Mouse (Mus musculus): Measurements from ENCODE around the gene Slc9a7. TPM values are rescaled to one million over a fixed set of nuclear protein-coding genes. Genes with fewer than 3 reads are reported as not detected.
A peak's percentile ranks its signal among the peaks of the same experiment; 100 is the strongest.

Slc9a7 gene
- polyA plus RNA-seq, 1 experiment from 2014 or later, result 0.48 TPM

- Histone ChIP-seq H3K36me3 (ENCODE audit: control insufficient read depth, insufficient read depth, low read length) (no peaks in the 10 kb centered on the region), H3K9ac (ENCODE audit: low read depth, low read length) (no peak overlapping the region), H3K4me1 (replicated peaks; ENCODE audit: control insufficient read depth, insufficient read depth, low read length) (no peaks in the 10 kb centered on the region), H3K4me2 (no peak overlapping the region), H3K9me3 (ENCODE audit: control insufficient read depth, low read length) (no peaks in the 10 kb centered on the region), H3K27ac (ENCODE audit: low read depth, low read length) (no peak overlapping the region), H3K4me3 (ENCODE audit: low read depth, low read length) (no peak overlapping the region), H3K27me3 (replicated peaks; ENCODE audit: control insufficient read depth, insufficient read depth, low read length) (no peaks in the 10 kb centered on the region)
- ATAC-seq (replicated peaks; ENCODE audit: low FRiP score) (no peak), DNase-seq (ENCODE audit: low spot score) (no peak)
- WGBS, result 63% methylated on average over 1 of the region's 1 CpGs
Measured at GRCm38 (mm10) chrX:20176792-20177191, 114.8 kb downstream of the Slc9a7 start.

GRCm38 (mm10) chrX:20168430-20168829 lies 123.2 kb downstream of the Slc9a7 start:
- Histone ChIP-seq H3K4me2 (no peak overlapping the region), H3K9me3 (ENCODE audit: control insufficient read depth, low read length) (no peaks in the 10 kb centered on the region), H3K9ac (ENCODE audit: low read depth, low read length) (no peak overlapping the region), H3K4me3 (ENCODE audit: low read depth, low read length) (no peak overlapping the region), H3K4me1 (replicated peaks; ENCODE audit: control insufficient read depth, insufficient read depth, low read length) (no peaks in the 10 kb centered on the region), H3K27me3 (replicated peaks; ENCODE audit: control insufficient read depth, insufficient read depth, low read length) (no peaks in the 10 kb centered on the region), H3K36me3 (ENCODE audit: control insufficient read depth, insufficient read depth, low read length) (no peaks in the 10 kb centered on the region), H3K27ac (ENCODE audit: low read depth, low read length) (no peak overlapping the region)
- ATAC-seq (replicated peaks; ENCODE audit: low FRiP score) (no peak), DNase-seq (ENCODE audit: low spot score) (no peak)

- WGBS, result 59% methylated on average over 3 of the region's 3 CpGs
- ATAC-seq (replicated peaks; ENCODE audit: low FRiP score) (no peak), DNase-seq (ENCODE audit: low spot score) (no peak)
- Histone ChIP-seq H3K27ac (ENCODE audit: low read depth, low read length) (no peak overlapping the region), H3K4me3 (ENCODE audit: low read depth, low read length) (no peak overlapping the region), H3K4me1 (replicated peaks; ENCODE audit: control insufficient read depth, insufficient read depth, low read length) (no peaks in the 10 kb centered on the region), H3K9ac (ENCODE audit: low read depth, low read length) (no peak overlapping the region), H3K4me2 (no peak overlapping the region), H3K36me3 (ENCODE audit: control insufficient read depth, insufficient read depth, low read length) (no peaks in the 10 kb centered on the region), H3K9me3 (ENCODE audit: control insufficient read depth, low read length) (no peaks in the 10 kb centered on the region), H3K27me3 (replicated peaks; ENCODE audit: control insufficient read depth, insufficient read depth, low read length) (no peaks in the 10 kb centered on the region)
Measured at GRCm38 (mm10) chrX:20164984-20165383, 126.6 kb downstream of the Slc9a7 start.

GRCm38 (mm10) chrX:20162322-20162711 lies 129.3 kb downstream of the Slc9a7 start:
- no peaks in the 10 kb centered on the region for H3K4me1 ChIP-seq (replicated peaks; ENCODE audit: control insufficient read depth, insufficient read depth, low read length)
- H3K36me3 ChIP-seq (ENCODE audit: control insufficient read depth, insufficient read depth, low read length), result no peaks in the 10 kb centered on the region
- ATAC-seq (replicated peaks; ENCODE audit: low FRiP score), result no peak
- H3K4me3 ChIP-seq (ENCODE audit: low read depth, low read length), result no peak overlapping the region
- peak; percentile 36 for DNase-seq (ENCODE audit: low spot score)
- no peak overlapping the region for H3K4me2 ChIP-seq
- H3K27me3 ChIP-seq (replicated peaks; ENCODE audit: control insufficient read depth, insufficient read depth, low read length), result no peaks in the 10 kb centered on the region
- H3K9me3 ChIP-seq (ENCODE audit: control insufficient read depth, low read length), result no peaks in the 10 kb centered on the region
- H3K9ac ChIP-seq (ENCODE audit: low read depth, low read length), result no peak overlapping the region
- WGBS, result 17% methylated on average over 4 of the region's 4 CpGs
- H3K27ac ChIP-seq (ENCODE audit: low read depth, low read length), result no peak overlapping the region

- Histone ChIP-seq H3K4me2 (no peak overlapping the region), H3K4me1 (replicated peaks; ENCODE audit: control insufficient read depth, insufficient read depth, low read length) (no peaks in the 10 kb centered on the region), H3K27me3 (replicated peaks; ENCODE audit: control insufficient read depth, insufficient read depth, low read length) (no peaks in the 10 kb centered on the region), H3K9me3 (ENCODE audit: control insufficient read depth, low read length) (no peaks in the 10 kb centered on the region), H3K36me3 (ENCODE audit: control insufficient read depth, insufficient read depth, low read length) (no peaks in the 10 kb centered on the region), H3K27ac (ENCODE audit: low read depth, low read length) (no peak overlapping the region), H3K4me3 (ENCODE audit: low read depth, low read length) (no peak overlapping the region), H3K9ac (ENCODE audit: low read depth, low read length) (no peak overlapping the region)
- DNase-seq (ENCODE audit: low spot score), result no peak
- ATAC-seq (replicated peaks; ENCODE audit: low FRiP score), result no peak
- 52% methylated on average over 9 of the region's 9 CpGs for WGBS
Measured at GRCm38 (mm10) chrX:20161687-20162321, 129.8 kb downstream of the Slc9a7 start.

GRCm38 (mm10) chrX:20160301-20160700 lies 131.3 kb downstream of the Slc9a7 start:
- H3K27me3 ChIP-seq (replicated peaks; ENCODE audit: control insufficient read depth, insufficient read depth, low read length), result no peaks in the 10 kb centered on the region
- no peak for ATAC-seq (replicated peaks; ENCODE audit: low FRiP score)
- no peak overlapping the region for H3K4me2 ChIP-seq
- WGBS, result 29% methylated on average over 1 of the region's 1 CpGs
- H3K9ac ChIP-seq (ENCODE audit: low read depth, low read length), result no peak overlapping the region
- H3K27ac ChIP-seq (ENCODE audit: low read depth, low read length), result no peak overlapping the region
- no peaks in the 10 kb centered on the region for H3K4me1 ChIP-seq (replicated peaks; ENCODE audit: control insufficient read depth, insufficient read depth, low read length)
- H3K4me3 ChIP-seq (ENCODE audit: low read depth, low read length), result no peak overlapping the region
- no peaks in the 10 kb centered on the region for H3K9me3 ChIP-seq (ENCODE audit: control insufficient read depth, low read length)
- no peak for DNase-seq (ENCODE audit: low spot score)
- no peaks in the 10 kb centered on the region for H3K36me3 ChIP-seq (ENCODE audit: control insufficient read depth, insufficient read depth, low read length)

- no peak overlapping the region for H3K4me3 ChIP-seq (ENCODE audit: low read depth, low read length)
- no peak overlapping the region for H3K4me2 ChIP-seq
- no peak overlapping the region for H3K27ac ChIP-seq (ENCODE audit: low read depth, low read length)
- no peaks in the 10 kb centered on the region for H3K36me3 ChIP-seq (ENCODE audit: control insufficient read depth, insufficient read depth, low read length)
- ATAC-seq (replicated peaks; ENCODE audit: low FRiP score) (no peak), DNase-seq (ENCODE audit: low spot score) (no peak)
- H3K9ac ChIP-seq (ENCODE audit: low read depth, low read length), result no peak overlapping the region
- no peaks in the 10 kb centered on the region for H3K27me3 ChIP-seq (replicated peaks; ENCODE audit: control insufficient read depth, insufficient read depth, low read length)
- 12% methylated on average over 2 of the region's 2 CpGs for WGBS
- H3K9me3 ChIP-seq (ENCODE audit: control insufficient read depth, low read length), result no peaks in the 10 kb centered on the region
- no peaks in the 10 kb centered on the region for H3K4me1 ChIP-seq (replicated peaks; ENCODE audit: control insufficient read depth, insufficient read depth, low read length)
Measured at GRCm38 (mm10) chrX:20157519-20157918, 134.1 kb downstream of the Slc9a7 start.

GRCm38 (mm10) chrX:20129466-20129865 lies 162.1 kb downstream of the Slc9a7 start:
- 68% methylated on average over 1 of the region's 1 CpGs for WGBS
- Histone ChIP-seq H3K9me3 (ENCODE audit: control insufficient read depth, low read length) (no peaks in the 10 kb centered on the region), H3K4me1 (replicated peaks; ENCODE audit: control insufficient read depth, insufficient read depth, low read length) (no peaks in the 10 kb centered on the region), H3K36me3 (ENCODE audit: control insufficient read depth, insufficient read depth, low read length) (no peaks in the 10 kb centered on the region), H3K27ac (ENCODE audit: low read depth, low read length) (no peak overlapping the region), H3K4me3 (ENCODE audit: low read depth, low read length) (no peak overlapping the region), H3K27me3 (replicated peaks; ENCODE audit: control insufficient read depth, insufficient read depth, low read length) (no peaks in the 10 kb centered on the region), H3K4me2 (no peak overlapping the region), H3K9ac (ENCODE audit: low read depth, low read length) (no peak overlapping the region)
- DNase-seq (ENCODE audit: low spot score) (no peak), ATAC-seq (replicated peaks; ENCODE audit: low FRiP score) (no peak)

GRCm38 (mm10) chrX:20128951-20129350 lies 162.7 kb downstream of the Slc9a7 start:
- DNase-seq (ENCODE audit: low spot score) (no peak), ATAC-seq (replicated peaks; ENCODE audit: low FRiP score) (no peak)
- Histone ChIP-seq H3K27ac (ENCODE audit: low read depth, low read length) (no peak overlapping the region), H3K9me3 (ENCODE audit: control insufficient read depth, low read length) (no peaks in the 10 kb centered on the region), H3K9ac (ENCODE audit: low read depth, low read length) (no peak overlapping the region), H3K4me1 (replicated peaks; ENCODE audit: control insufficient read depth, insufficient read depth, low read length) (no peaks in the 10 kb centered on the region), H3K27me3 (replicated peaks; ENCODE audit: control insufficient read depth, insufficient read depth, low read length) (no peaks in the 10 kb centered on the region), H3K4me3 (ENCODE audit: low read depth, low read length) (no peak overlapping the region), H3K4me2 (no peak overlapping the region), H3K36me3 (ENCODE audit: control insufficient read depth, insufficient read depth, low read length) (no peaks in the 10 kb centered on the region)
